Mouse (Mus musculus) ovary, adult 2 months (tissue): ENCODE results near the gene C130060K24Rik. TPM values are rescaled to one million over a fixed set of nuclear protein-coding genes. Genes with fewer than 3 reads are reported as not detected.

Source experiments
- polyA plus RNA-seq: library from polyadenylated mRNA; depleted of rRNA; stranded (reverse); fragments of >200 nt; gene quantifications from 2 replicates; pipeline ENCODE4 v1.2.3, GENCODE M21; 2012; rRNA removed

Gene C130060K24Rik
- 18.6 and 23.3 TPM in 2 replicates for polyA plus RNA-seq

GRCm38 (mm10) chr6:65380918-65381772, at the start of gene C130060K24Rik:
TSS of gene C130060K24Rik (plus strand) at chr6:65381105.

Other genes starting within 250 kb of the C130060K24Rik start
- 2.8 and 3.2 TPM in 2 replicates for gene Hpgds, start 236.2 kb upstream of the C130060K24Rik start, polyA plus RNA-seq
- gene Tnip3, start 144.2 kb downstream of the C130060K24Rik start, polyA plus RNA-seq, result 0.13 and 0.28 TPM in 2 replicates